Mouse (Mus musculus) T-helper 17 cell (primary cell): ENCODE data around the gene Ugt1a2.

Experiments
- in situ Hi-C, 2 experiments: fragments of 300-600 bp; cut with MboI, MseI; formaldehyde crosslinking; loops; 1 replicate in 1 of 2; 2 replicates in 1 of 2; pipeline ENCODE4 v1.15.1; 2025; ENCODE audit warnings: high pct_unique_total_duplicates in 2 of 2

Ugt1a2 gene

DNA sequence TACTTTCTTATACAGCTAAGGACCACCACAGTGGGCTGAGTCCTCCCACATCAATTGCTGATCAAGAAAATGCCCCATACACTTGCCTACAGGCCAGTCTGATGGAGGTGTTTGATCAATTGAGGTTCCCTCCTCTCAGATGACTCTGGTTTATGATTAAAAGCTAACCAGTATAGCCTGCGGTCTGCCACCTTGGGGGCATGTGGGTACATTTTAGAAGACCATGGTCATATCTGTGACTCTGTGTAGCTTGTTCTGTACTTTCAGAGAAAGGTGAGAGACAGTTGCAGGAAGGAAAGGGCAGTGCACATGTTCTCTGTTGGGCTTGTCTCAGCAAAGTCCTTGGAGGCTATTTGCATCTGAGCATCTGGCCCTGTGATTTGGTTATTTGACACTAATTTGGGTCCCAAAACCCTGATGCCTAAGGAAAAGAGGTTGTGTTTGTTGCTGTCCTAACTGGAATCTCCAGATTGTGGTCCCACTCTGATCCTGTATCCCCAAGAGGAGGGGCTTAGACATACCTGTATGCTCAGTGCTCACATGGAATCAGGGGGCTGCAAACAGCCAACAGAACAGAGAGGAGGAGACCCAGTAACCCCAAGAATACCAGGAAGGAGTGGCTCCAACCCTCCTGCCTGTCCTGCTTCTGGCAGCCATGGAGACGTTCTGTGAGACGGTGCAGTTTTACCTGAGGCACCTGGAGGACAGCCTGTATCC is 32.4 kb downstream of the Ugt1a2 start:
- in situ Hi-C loops: no loop called here

DNA sequence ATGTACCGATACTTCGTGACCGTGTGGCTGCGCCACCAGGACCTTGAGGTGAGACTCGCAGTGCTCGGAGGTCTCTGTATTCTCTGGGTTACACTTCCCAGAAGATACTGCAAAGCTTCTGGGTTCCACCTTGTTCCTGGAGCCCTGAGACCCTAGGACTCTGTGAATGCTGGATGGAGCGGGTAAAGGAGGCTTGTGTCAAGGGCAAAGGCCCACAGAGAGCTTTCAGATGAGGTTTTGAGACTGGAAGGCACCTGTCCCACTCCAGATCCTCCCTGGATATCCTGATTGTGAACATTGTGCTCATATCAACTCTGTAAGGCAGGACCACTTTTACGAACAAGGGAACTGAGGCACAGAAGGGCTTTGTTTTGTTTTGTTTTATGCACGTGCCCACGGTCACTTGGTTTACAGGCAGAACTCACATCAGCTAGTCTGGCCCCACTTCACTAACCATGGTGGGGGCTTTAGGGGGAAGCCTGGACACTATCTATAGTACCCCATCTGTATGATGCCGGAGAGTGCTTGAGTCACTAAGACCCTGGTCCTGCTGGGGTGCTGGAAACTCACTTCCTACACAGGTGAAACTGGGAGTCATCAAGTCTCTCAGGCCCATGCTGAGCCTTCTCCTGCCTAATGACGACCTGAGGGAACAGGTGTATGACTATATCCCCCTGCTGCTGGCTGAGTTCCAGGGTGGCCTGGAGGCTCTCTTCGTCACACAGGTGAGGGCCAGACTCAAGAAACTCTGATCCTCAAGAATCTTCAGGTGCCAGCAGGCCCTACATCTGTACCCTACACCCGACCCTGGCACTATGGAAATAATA is 33.2 kb downstream of the Ugt1a2 start:
- in situ Hi-C loops: no loop called here

DNA sequence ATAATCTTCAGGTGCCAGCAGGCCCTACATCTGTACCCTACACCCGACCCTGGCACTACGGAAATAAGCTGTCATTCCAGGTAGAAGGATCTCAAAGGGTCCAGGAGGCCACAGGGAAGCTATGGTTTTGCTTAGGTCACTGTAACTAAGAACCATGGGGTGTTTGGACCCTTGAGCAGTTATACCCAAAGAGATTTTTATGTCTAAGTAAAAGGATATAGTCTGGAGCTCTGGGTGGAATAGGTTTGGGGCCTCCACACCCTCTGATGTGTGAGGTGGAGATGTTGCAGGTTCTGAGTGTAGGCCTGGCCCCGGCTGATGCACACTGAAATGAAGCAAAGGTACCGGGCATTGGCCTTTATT is 33.8 kb downstream of the Ugt1a2 start:
- in situ Hi-C loops: no loop called here

DNA sequence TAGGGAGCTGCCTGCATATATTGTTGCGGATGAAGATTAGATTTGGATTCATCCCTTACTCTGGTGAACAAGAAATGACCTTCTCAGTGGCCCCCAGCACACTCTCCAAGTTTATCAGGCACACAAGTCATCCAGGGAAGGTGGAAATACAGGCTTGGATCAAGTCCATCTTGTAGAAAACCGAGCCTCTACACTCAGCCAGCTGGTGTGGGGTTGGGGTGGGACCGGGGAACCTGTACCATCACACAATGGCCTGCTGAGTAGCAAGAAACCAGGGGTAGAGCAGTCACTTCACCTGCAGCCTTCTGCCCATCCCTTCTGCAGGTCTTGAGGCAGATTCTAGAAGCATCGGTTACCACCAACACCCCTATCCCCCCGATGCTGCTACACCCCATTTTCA is 34.2 kb downstream of the Ugt1a2 start:
- in situ Hi-C loops: no loop called here

DNA sequence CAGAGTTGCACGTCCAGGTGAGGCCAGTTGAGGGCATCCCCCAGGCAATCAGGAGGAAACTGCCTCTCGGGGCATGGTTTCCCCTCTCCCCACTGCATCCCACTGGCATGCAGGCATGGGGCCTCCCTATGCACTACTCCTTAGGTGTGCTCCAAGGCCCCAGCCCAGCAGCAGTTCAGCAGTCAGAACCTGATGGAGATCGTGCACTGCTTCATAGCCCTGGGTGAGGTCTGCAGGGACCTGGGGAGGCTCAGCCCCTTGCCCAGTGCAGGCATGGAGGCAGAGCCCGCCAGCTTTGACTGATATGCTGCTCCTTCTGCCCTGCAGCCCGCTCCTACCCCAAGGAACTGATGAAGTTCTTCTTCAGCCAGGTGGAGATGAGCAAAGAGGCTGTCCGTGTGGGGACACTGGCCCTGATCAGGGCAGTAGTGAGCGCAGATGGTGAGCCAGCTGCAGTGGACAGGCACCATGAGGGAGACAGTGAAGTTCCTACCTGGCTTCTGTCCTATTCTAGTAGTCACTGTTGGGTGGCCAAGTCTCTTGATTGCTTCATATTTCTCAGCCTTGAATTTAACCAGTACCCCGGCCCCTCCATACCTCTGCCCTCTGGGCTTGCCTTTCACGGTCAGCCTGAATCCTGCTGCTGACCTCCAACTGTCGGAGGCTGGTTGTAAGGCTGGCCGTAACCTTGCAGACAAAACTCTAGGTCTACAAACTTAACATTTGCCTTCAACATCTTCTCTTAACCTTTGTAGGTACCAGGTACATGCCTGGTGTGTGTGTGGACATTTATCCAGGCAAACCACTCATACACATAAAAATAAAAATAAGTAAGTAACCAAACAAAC is 34.9 kb downstream of the Ugt1a2 start:
- in situ Hi-C loops: no loop called here

DNA sequence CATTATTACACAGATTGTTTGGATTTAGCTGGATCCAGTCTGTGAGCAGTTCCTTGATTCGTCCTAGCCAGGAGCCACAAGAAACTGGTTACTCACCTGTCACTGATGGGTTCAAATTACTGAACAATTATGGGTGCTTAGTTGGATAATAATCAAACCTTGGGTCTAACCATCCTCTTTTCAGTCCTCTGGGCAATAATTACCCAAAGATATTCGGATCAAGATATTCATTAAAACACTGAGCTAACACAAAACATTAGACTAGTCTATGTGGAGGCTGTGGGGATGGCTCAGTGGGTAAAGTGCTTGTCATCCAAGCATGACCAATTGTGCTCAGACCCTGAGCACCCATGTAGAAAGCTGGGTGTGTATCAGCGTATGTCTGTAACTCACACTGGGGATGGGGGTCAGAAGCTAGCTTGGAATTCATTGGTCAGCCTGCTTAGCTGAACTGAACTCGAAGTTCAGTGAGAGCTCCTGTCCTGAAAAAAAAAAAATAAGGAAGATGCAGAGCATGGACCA is 35.6 kb downstream of the Ugt1a2 start:
- in situ Hi-C loops: no loop called here

DNA sequence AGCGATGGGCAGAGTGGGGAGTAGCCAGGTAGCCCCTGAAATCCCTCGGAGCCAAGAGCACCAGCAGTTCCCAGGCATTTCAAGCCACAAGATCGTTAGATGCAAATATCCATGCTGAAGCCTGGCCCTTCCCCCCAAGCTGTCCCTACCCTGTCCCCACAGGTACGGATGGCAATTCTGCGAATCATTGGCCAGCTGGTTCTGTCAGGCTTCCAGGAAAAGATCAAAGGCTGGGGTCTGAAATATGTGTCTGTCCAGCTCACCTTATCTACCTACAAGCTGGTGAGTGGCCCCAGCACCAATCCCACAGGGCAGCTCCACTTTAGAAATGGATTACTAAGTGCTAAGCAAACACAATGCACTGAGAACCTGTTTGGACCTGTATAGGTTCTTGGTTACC is 36.9 kb downstream of the Ugt1a2 start:
- in situ Hi-C loops: no loop called here

DNA sequence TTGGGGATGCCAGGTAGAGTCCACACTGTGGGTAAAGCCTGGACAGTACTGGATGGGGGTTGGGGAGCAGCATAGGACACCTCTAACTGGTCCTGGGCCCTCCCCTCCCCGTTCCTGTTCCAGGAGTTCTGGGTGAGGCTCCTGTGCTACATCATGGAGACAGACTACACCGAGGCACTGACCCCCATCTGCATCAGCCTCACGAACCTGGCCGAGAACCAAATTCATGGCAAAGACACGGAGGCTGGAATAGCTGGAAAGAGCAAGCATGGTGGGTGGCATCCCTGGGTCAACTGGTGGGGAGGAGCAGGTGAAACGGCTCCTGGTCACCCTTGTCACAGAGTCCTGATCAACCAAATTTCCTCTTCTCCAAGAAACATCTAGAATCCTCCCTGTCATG is 38.4 kb downstream of the Ugt1a2 start:
- in situ Hi-C loops: no loop called here

DNA sequence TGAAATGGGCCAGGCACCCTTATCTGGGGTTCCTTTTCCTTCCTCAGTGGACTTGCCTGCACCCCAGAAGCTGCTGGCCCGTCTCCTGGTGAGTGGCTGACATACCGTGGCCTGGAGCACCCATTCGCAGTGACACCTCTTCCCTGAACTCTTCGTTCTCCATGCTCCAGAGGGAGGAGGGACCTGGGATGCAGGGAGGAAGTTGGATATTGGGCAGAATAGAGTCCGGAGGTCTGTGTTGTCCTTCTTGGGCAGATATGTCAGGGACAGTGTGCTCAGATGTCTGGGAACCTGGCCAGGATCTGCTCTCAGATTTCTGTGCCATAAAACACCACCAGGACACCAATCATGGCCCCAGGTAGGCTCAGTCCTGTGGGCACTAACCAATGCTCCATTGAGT is 39.7 kb downstream of the Ugt1a2 start:
- in situ Hi-C loops: no loop called here

DNA sequence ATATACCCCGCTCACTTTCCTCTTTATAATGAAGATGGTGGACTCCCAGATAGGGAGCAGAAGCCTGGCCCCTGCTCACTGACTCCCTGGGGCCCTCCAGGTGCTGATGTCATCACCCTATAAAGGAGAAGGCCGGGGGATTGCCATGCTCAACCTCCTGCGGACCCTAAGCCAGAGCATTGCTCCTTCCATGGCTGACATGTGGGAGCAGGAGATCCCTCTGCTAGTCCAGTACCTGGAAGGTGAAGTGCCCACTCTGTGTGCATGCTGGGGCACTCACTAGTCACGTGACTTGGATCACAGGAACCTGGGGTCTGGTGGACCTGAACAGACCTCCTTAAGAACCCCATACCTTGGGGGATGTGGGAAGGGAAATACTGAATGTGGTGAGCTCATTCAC is 40.2 kb downstream of the Ugt1a2 start:
- in situ Hi-C loops: no loop called here

DNA sequence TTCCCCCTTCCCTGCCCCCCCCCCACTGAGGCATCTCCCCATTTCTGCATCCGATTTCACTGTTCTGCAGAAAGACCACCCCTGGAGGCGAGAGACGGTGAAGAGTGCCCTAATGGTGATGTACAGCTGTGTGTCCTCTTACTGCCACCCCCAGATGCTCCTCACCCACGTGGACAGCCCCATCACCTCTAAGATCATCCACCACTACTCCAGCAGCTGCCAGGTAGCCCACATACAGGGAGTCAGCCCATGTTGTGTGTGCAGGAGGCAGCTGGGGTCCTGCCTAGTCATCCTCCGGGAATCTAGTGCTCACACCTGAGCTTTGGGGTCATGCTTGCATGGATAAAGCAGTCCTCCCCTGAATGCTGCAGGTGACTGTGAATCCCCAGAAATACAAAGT is 43.5 kb downstream of the Ugt1a2 start:
- in situ Hi-C loops: no loop called here

DNA sequence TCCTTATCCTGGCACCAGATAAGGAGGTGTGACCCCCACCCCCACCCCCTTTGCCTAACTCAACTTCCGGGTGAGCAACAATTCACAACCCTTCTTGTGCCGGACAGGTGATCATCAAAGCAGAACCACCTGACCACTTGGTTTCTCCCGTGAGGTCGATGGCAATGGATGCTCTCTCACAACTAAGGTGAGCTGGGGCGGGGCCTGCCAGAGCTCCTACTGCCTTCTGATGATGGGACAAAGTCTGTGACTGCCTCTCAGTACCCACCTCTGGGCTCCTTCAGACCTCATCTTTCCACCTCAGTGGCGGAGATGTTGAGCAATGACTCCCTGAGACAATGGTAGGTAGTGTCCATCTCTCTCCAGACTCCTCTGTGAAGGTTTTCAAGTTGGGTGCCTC is 45.5 kb downstream of the Ugt1a2 start:
- in situ Hi-C loops: no loop called here

DNA sequence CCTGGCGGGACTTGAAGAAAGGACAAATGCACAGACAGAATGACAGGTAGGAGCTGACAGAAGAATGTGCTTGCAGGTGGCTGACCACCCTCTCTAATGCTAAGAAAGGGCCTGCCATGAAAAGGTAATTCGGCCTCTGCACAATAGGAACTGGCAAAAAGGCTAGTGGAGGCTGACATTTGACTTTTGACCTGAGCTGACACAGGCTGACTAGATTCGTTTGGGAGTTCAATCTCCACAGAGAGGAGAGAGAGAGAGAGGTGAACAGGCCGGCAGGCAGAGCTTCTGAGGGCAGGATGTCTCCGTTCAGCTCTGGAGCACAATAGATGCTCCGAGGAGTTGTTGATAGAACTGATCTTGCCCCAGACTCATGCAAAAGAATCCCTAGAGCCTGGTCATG is 46.0 kb downstream of the Ugt1a2 start:
- in situ Hi-C loops: no loop called here

DNA sequence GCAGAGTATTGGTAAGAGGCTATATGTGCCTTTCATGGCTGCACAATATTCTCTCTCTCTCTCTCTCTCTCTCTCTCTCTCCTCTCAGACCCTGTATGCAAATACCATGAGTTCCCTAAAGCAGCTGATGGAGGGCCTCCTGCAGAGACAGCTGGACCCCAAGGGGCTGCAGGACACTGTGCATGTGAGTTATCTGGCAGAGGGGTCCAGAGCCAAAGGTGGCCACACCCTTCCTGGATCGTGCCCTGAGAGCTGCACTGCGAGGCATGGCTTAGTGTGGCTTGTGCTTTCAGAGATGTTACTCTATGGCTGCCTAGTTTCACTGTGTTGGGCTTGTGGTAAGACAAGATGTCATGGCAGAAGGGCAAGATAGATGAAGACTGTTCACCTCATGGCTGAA is 47.3 kb downstream of the Ugt1a2 start:
- in situ Hi-C loops: no loop called here

DNA sequence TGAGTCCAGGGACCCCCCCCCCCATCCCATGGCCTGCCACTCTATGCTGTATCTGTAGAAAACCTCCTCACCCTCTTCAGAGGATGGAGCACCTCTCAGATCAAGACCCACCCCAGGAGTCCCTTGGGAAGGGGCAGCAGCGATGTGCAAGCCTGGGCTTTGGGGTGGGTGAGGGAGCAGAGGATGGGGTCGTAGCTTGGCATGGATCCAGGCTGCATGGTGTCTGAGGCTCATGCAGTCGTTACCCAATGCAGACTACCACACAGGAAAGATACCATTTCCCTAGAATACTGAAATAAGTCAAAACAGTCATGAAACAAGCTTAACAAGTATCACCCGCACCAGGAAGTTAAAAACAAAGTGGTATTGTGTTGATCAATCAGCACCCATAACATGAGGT is 48.3 kb downstream of the Ugt1a2 start:
- in situ Hi-C loops: no loop called here

DNA sequence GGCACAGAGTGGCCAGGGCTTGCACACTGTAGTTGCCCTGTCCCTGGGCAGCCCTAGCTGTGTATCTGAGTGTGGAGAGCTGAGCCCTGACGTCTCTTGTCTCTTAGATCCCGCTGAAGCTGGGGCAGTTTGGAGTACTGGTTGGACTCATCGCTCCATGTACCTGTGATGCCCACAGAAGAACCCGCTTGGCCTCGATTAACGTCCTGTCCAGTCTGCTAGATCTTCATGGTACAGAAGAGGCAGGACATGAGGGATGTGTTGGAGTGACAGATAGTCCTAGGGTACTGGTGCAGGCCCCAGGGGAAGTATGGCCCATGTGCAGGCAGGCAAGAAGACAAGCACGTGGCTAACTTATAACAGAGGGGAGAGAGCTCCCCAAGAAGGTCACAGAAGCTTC is 49.2 kb downstream of the Ugt1a2 start:
- in situ Hi-C loops: no loop called here

DNA sequence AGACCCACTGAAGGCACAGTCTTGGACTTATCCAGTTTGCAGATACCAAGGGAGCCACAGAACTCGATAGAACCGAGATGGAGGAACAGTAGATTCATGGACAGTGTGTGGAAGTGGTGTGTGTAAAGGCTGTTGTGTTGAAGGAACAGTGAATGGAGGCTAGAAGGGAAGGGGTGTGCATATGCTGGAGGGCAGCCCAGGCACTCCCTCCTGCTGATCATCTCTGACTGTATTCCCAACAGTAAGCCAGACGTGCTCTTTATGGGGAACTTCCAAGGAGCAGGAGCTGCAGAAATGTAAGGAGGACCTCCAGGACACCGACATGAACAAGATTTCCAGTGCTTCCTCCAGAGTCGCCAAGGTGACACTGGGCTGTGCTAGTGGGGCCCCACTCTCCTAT is 49.6 kb downstream of the Ugt1a2 start:
- in situ Hi-C loops: no loop called here

DNA sequence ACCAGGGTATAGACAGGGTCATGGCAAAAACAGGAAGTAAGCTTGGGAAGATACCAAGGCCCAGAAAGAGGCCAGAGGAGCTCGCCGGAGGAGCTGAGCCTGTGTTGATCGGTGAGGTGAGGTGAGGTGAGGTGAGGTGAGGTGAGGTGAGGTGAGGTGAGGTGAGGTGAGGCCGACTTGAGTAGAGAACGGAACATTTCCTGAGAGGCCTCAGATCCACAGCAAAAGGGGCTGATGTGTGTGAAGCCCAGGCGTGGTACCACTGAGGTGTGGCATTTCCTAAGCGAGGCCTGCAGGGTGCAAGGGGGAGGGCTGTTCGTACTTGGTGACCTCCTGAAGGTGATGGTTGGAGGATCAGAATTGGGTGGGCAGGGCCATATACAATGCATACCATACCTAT is 52.7 kb downstream of the Ugt1a2 start:
- in situ Hi-C loops: no loop called here

DNA sequence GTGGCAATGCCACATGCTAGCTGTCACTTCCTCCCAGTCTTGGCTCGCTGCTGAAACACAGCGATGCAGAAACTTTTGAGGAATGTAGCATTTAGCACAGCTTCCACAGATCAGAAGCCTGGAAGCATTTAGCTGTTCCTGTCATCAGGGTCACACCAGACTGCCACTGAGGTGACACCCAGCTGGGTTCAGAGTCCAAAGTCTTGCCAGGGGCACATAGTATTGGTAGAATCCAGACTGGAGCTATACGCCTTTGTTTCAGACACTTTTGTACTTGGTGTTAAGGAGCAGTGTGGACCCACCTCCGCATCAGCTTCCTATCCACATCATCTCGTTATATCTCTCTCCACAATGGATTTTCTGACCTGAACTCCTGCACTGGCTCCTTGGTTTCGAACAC is 53.1 kb downstream of the Ugt1a2 start:
- in situ Hi-C loops: no loop called here

DNA sequence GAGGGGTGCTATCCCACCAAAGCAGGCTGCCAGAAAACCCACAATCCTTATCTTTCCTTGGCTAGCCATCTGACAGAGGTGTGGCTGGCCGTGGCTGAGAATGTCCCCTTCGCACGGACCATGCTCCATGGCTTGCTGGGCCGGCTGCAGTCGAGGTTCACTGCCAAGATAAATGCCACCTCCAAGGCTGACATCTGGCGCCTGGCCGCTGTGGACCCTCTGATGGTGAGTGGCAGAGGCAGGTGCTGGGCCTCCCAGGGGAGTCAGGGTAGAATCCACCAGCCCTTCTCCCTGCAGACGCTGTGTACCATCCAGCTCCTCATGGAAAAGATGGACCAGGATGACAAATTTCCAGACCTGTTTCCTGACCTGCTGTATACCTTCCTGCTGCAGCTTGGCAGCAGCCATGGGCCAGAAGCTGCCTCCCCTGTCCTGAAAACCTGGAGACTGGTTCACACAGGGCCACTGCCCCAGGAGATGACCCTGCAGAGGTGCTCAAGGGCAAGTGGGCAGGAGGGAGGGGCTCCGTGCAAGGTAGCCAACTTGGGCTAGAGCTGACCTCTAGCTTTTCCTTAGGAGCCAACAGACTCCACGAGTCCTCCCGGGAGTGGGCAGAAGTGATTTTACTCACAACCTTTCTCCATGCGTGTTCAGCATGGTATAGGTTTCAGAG is 54.5 kb downstream of the Ugt1a2 start:
- in situ Hi-C loops: no loop called here

DNA sequence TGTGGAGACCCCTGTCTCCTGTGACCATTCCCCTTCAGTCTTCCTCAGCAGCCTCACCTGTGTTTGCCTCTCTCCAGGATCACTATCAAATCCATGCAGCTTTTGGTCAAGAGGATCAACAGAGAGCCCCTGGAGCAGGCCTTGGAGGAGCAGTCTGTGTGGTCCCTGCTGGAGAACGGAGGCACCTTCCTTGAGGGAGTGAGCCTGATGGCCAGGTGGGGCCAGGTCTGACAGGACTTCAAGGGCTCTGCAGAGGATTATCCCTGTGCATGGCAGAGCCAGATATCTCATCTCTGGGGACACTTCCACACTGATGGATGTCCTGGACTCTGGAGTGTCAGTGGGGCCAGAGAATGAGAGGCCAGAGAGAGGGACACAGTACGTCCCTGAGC is 55.1 kb downstream of the Ugt1a2 start:
- in situ Hi-C loops: no loop called here
